Mouse (Mus musculus) megakaryocyte-erythroid progenitor cell, adult 5-6 weeks (primary cell): ENCODE measurements at regions not wholly inside any gene's neighbourhood (a gene's known extent, or its start where the extent isn't known, plus 50 kb on each side); places are given as distances from the start of the nearest gene placed in this dataset.

Source experiments
- ATAC-seq: replicated peaks from 2 replicates; pipeline ENCODE4 v1.8.0; 2016; ENCODE audit warnings: mild to moderate bottlenecking, inconsistent platforms; ENCODE audit not compliant: severe bottlenecking, poor library complexity, low FRiP score, low TSS enrichment

DNA sequence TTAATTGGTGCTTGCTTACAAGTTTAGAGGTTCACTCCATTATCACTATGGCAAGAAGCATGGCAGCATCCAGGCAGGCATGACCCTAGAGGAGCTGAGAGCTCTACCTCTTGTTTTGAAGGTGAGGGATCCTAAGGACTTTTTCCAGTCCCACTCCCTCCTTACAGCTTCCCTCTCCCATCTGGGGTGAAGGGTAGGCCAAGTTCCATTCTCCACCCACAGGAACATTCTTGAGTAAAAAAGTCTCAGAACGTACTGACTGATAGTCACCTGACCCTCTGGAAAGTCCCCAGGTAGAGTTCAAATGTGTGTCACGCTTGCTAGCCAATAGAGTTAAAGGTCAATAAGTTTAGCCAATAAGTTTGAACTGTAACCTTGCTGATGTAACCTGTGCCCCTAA, 355.9 kb upstream of the Castor2 start:
- no peak for ATAC-seq

GRCm38 (mm10) chr5:133731871-133732270, 367.6 kb upstream of the Castor2 start:
- no peak for ATAC-seq

- ATAC-seq, result no peak
These were observed 381.1 kb upstream of the Castor2 start for GRCm38 (mm10) chr5:133718187-133719078.

DNA sequence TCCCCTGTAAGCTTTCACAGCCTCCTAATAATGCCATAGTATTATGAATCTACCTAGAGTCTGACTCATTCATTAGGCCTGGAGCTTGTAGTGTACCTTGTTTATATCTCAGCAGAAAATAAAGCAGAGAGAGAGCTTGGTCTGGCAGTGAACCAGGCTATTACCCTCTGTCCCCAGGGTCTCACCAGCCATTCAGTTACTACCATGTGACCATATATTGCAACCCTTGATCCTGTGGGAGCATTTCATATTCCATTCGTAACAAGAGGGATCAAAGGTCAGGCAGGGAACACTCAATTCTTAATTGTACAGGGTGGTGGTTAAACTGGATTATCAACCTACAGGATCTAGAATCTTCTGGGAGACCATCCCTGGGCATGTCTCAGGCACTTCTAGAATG, 383.7 kb upstream of the Castor2 start:
- no peak for ATAC-seq

DNA sequence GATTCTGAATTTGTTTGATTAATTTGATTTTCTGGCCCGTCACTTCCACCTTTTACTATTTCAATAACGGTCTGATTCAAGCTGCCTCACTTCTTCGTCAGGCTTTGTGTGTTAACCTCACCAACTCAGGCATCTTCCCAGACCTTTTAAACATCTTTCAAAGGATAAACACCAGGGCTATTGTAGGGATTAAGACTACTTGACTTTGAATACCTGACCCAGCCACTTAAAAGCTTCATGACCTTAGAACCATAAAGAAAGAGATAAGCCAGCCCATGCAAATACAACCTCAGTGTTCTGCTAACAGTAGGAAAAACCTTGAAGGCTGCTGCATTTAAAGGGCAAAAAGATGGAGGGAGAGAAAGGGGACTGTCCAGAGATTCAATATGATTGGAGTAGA, 386.9 kb upstream of the Castor2 start:
- no peak for ATAC-seq

DNA sequence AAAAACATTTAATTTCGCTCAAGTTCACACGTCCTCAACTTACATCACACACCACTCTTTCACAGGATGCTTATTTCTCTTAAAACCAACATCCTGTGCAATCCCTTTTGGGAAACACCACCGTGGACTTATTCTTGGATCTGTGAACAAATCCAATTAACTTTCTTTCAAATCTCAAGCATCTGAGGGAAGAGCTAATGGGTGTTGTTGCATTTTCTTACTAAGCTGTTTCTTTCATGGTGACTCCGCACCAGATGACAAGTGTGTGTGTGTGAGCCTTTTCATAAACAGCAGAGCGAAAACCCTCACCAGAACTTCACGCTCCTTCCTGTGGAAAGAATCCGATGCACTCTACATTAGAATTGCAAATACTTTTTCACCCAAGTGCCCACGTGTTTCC, 390.6 kb upstream of the Castor2 start:
- no peak for ATAC-seq

- no peak for ATAC-seq
These were observed 413.3 kb upstream of the Castor2 start for GRCm38 (mm10) chr5:133686206-133686605.

DNA sequence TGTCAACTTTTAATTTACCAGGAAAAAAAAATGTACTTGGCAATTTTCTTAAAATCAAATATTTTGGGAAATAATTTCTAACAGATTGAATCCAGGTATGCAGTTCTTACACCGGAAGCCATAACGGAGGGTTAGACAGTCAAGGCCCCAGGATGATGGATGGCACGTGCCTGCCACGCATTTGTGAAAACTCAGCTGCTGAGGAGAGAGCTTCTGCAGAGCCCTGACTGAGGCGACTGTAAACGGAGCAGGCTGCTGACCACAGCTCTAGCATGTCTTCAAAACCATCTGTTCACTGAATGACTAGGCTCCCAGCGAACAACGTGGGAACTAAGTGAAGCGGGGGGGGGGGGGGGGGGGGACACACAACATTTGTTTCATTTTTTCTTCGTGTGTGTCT, 416.5 kb upstream of the Castor2 start:
- ATAC-seq, result no peak

- ATAC-seq, result no peak
These were observed 422.6 kb upstream of the Castor2 start for GRCm38 (mm10) chr5:133676791-133677450.

DNA sequence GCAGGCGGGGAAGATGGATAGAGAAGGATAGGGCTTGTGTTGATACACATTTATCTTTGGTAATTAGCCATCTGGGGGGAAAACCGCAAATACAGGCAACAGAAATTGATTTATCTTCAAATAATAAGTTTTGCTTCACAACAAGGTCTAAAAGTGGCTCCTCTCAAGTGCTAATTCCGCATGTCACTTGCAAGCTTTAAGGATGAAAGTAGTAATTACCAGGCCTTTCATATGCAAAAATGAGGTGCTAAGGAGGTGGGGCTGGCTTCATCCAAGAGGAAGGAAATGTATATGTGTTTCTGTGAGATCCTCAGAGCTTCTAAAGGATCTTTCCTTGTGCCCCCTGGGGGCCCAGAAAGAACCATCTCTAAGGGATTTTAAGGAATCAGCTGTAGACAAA, 423.9 kb upstream of the Castor2 start:
- no peak for ATAC-seq

GRCm38 (mm10) chr5:133666473-133666872, 433.0 kb upstream of the Castor2 start:
- ATAC-seq, result 0 out of 2 replicates have a peak, but pooled peaks have one; percentile 41

- ATAC-seq, result no peak
These were observed 436.8 kb upstream of the Castor2 start for GRCm38 (mm10) chr5:133662474-133663256.

DNA sequence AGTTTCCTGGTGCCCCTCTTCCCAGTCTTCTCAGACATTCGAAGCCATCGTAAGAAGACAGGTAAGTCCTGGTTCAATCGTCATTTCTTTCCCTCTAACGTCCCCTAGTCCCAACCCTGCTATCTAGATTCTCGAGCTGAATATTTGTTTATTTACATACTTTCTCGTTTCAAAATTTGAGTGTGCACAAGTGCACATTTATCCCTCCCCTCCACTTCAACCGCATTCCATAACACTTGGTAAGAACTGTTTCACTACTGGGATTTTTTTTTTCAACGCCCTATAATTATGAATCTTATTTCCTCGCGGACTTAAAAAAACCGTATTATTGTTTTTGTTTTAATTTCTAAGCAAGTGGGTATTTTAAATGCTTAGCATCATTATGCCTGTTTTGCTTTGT, 439.2 kb upstream of the Castor2 start:
- no peak for ATAC-seq

DNA sequence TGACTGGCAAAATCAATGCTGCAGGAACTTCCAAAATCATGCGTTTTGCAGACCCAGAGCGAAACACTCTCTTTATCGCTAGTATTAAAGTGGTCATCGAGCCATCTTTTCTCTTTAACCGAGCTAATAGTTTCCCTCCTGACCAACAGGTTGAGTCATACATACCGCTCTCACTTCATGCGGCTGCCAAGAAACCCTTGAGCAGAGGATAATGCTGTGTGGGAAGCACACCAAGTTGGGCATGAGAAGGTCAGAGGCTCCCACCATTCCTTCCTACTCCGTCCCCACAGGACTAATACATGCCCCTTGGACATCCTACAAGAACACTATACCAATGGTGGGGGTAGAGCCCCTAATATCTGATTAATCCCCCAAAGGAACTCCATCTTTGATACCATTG, 442.7 kb upstream of the Castor2 start:
- no peak for ATAC-seq

- no peak for ATAC-seq
These were observed 446.1 kb upstream of the Castor2 start for GRCm38 (mm10) chr5:133653431-133653830.

DNA sequence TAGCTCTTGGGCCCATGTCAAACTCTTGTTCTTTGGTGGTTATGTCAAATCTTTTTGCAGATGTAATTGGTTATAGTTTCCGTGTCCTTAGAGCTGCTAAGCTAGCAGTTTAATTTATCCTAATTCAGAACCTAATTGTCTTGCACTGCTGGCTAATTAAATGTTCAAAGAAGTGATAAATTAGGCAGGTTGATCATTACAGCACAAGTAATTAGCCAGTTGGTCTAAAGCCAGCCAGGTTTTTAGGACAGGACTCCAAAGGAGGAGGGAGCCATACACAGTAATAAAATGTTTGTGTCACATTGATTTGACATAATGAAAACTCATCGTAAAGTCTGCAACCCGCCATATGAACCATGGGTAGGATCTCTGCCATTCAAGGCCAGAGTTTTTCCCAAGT, 449.3 kb upstream of the Castor2 start:
- no peak for ATAC-seq

- ATAC-seq, result no peak
These were observed 453.8 kb upstream of the Castor2 start for GRCm38 (mm10) chr5:133645696-133646195.

DNA sequence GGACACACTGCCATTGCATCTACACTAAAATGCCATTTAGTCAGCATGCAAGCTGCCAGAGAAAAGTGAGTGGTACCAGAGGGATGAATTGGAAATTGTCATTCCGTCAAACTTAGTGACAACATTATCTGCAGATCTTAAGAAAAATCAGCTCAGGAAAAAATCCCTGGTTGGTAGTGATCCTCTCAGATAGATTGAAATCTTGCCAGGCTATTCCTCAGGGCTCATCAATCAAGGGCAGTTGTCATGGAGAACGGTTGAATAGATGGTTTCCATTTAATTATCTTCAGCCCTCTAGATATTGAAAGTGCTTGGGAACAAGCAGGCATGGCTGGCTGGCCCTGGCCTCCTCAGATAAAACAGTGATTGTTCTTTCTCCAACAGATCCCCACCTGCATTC, 456.2 kb upstream of the Castor2 start:
- no peak for ATAC-seq

- ATAC-seq, result no peak
These were observed 465.0 kb upstream of the Castor2 start for GRCm38 (mm10) chr5:133634481-133634880.

GRCm38 (mm10) chr5:133631812-133632211, 467.7 kb upstream of the Castor2 start:
- ATAC-seq, result no peak
